Mouse (Mus musculus) intestine, embryonic 14.5 days (tissue): ENCODE data around the gene Olfr975. TPM values are rescaled to one million over a fixed set of nuclear protein-coding genes. Genes with fewer than 3 reads are reported as not detected.

Experiments
- ATAC-seq: fragments of 200-750 bp; cut with Nextera tagmentation; replicated peaks from 2 replicates; pipeline ENCODE4 v1.8.0; 2017; ENCODE audit warnings: low read depth, moderate number of reproducible peaks, moderate TSS enrichment, moderate library complexity; ENCODE audit not compliant: low FRiP score, low TSS enrichment
- DNase-seq: peaks from one replicate; pipeline ENCODE4 v3.0.0-alpha.2; 2018; ENCODE audit warnings: low spot score
- H3K27ac ChIP-seq: fragments of 300-500 bp; sonication (generic); 2 replicates; pipeline ENCODE4 v1.5.1; 2014; ENCODE audit warnings: low read depth, mild to moderate bottlenecking, control low read depth
- H3K27me3 ChIP-seq: fragments of 300-500 bp; sonication (generic); replicated peaks from 2 replicates; pipeline ENCODE4 v1.6.1; 2014; ENCODE audit warnings: low read length, control low read depth; ENCODE audit not compliant: control insufficient read depth, insufficient read depth
- H3K36me3 ChIP-seq: fragments of 300-500 bp; sonication (generic); 2 replicates; pipeline ENCODE4 v1.6.1; 2014; ENCODE audit warnings: low read length, control low read depth; ENCODE audit not compliant: control insufficient read depth, insufficient read depth
- H3K4me1 ChIP-seq: fragments of 300-500 bp; sonication (generic); replicated peaks from 2 replicates; pipeline ENCODE4 v1.6.1; 2014; ENCODE audit warnings: low read length, control low read depth, mixed read lengths; ENCODE audit not compliant: control insufficient read depth, insufficient read depth
- H3K4me2 ChIP-seq: fragments of 300-500 bp; sonication (generic); 2 replicates; pipeline ENCODE4 v1.6.1; 2014; ENCODE audit warnings: low read length
- H3K4me3 ChIP-seq: fragments of 300-500 bp; sonication (generic); 2 replicates; pipeline ENCODE4 v1.5.1; 2014; ENCODE audit warnings: low read depth, low read length, control low read depth, mixed read lengths
- H3K9ac ChIP-seq: fragments of 300-500 bp; sonication (generic); 2 replicates; pipeline ENCODE4 v1.6.1; 2014; ENCODE audit warnings: mild to moderate bottlenecking, low read length
- H3K9me3 ChIP-seq: fragments of 300-500 bp; sonication (generic); 2 replicates; pipeline ENCODE4 v1.6.1; 2016; ENCODE audit warnings: low read length, control low read depth; ENCODE audit not compliant: control insufficient read depth
- WGBS: fragments of 180-500 bp; shearing (Covaris S2); extraction: QIAGEN DNeasy Blood & Tissue Kit; methylation state at CpG from one replicate; pipeline ENCODE4 v1.1.7; 2014; 5-methylcytosine and 5-hydroxymethylcytosine counted together
- polyA plus RNA-seq: library from polyadenylated mRNA; unstranded; fragments of >200 nt; fragmentation: Nextera tagmentation; extraction: Ambion mirVana; gene quantifications from 2 replicates; pipeline ENCODE4 v1.2.1, GENCODE M21; 2014

The Olfr975 gene
- polyA plus RNA-seq, 1 experiment from 2014 or later = not detected

DNA sequence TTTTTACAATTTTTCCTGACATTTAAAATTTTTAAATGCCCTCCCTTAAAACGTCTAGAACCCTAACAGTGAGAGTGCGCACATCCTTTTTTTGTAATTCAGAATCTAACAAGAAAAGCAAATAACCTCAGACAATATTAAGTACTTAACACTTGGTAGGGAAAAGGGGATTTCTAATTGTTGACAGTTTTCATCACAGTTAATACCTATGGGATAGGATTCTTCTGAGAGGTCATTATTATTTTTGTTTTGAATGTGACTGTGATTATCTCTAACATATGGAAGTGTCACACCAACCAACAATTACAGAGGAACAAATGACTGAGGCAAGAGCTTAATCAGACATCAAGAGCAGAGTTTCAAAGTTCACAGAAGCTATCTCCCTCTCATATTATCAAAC lies 44.8 kb downstream of the Olfr975 start, which contains the start of gene Olfr229:
TSS of gene Olfr229 (plus strand) at position 301 of the 400 bp plus-strand sequence.
- no peak within 1 kb of the TSS for H3K9ac ChIP-seq
- ATAC-seq = no peak
- no peaks in the 10 kb centered on the region for H3K36me3 ChIP-seq
- H3K27ac ChIP-seq = no peak within 1 kb of the TSS
- no peaks in the 10 kb centered on the region for H3K4me1 ChIP-seq
- H3K4me3 ChIP-seq = no peak within 1 kb of the TSS
- 71% methylated on average over 2 of the region's 2 CpGs for WGBS
- no peaks in the 10 kb centered on the region for H3K9me3 ChIP-seq
- no peak within 1 kb of the TSS for H3K4me2 ChIP-seq
- no peak for DNase-seq
- H3K27me3 ChIP-seq = no peaks in the 10 kb centered on the region

DNA sequence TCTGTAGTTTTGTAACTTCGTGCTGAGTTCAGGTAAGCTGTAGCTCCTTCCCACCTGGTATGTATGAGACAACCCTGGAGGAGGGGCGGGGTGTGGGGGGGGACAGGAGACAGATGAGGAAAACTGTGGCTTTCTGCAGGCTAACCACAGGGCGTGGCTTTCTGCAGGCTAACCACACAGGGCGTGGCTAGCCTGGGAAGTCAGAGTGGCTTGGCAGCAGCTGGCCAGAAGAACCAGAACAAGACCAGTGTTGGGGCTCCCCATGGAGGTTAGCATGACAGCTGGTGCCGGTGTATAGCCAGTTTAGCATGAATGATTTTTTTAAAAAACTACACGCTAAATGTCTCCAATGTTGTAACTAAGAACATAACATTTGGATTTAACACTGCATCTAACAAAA lies 46.7 kb downstream of the Olfr975 start:
- WGBS = 75% methylated on average over 6 of the region's 6 CpGs

More for the DNA sequence above, 46.7 kb downstream of the Olfr975 start:
- H3K9ac ChIP-seq = no peak overlapping the region
- no peaks in the 10 kb centered on the region for H3K4me1 ChIP-seq
- no peaks in the 10 kb centered on the region for H3K27me3 ChIP-seq
- no peak overlapping the region for H3K4me2 ChIP-seq
- DNase-seq (no peak), ATAC-seq (no peak)
- no peaks in the 10 kb centered on the region for H3K9me3 ChIP-seq
- no peak overlapping the region for H3K4me3 ChIP-seq
- no peak overlapping the region for H3K27ac ChIP-seq
- H3K36me3 ChIP-seq = no peaks in the 10 kb centered on the region

Other genes starting within 250 kb of the Olfr975 start
- not detected in 2 replicates for gene Olfr149, start 244.9 kb downstream of the Olfr975 start, polyA plus RNA-seq
- gene Olfr965, start 240.7 kb downstream of the Olfr975 start, polyA plus RNA-seq = not detected in 2 replicates
- gene Olfr150, start 221.1 kb downstream of the Olfr975 start, polyA plus RNA-seq = not detected in 2 replicates
- gene Olfr967, start 205.8 kb downstream of the Olfr975 start, polyA plus RNA-seq = not detected in 2 replicates
- not detected in 2 replicates for gene Olfr968, start 168.8 kb downstream of the Olfr975 start, polyA plus RNA-seq
- gene Olfr969, start 161.1 kb downstream of the Olfr975 start, polyA plus RNA-seq = not detected in 2 replicates
- gene Olfr970, start 143.2 kb downstream of the Olfr975 start, polyA plus RNA-seq = not detected in 2 replicates
- gene Olfr971, start 115.2 kb downstream of the Olfr975 start, polyA plus RNA-seq = not detected in 2 replicates
- not detected in 2 replicates for gene Olfr972, start 85.6 kb downstream of the Olfr975 start, polyA plus RNA-seq
- gene Olfr229, start 44.7 kb downstream of the Olfr975 start, polyA plus RNA-seq = not detected in 2 replicates
- gene Olfr974, start 14.5 kb downstream of the Olfr975 start, polyA plus RNA-seq = not detected in 2 replicates
- gene Olfr976, start 9.1 kb upstream of the Olfr975 start, polyA plus RNA-seq = not detected in 2 replicates
- not detected in 2 replicates for gene Olfr978, start 40.1 kb upstream of the Olfr975 start, polyA plus RNA-seq
- gene Olfr979, start 51.4 kb upstream of the Olfr975 start, polyA plus RNA-seq = not detected in 2 replicates
- not detected in 2 replicates for gene Olfr980, start 57.5 kb upstream of the Olfr975 start, polyA plus RNA-seq
- not detected in 2 replicates for gene Olfr981, start 69.4 kb upstream of the Olfr975 start, polyA plus RNA-seq
- gene Olfr982, start 121.8 kb upstream of the Olfr975 start, polyA plus RNA-seq = not detected in 2 replicates
- not detected in 2 replicates for gene Olfr983, start 141.5 kb upstream of the Olfr975 start, polyA plus RNA-seq
- not detected in 2 replicates for gene Olfr984, start 162.2 kb upstream of the Olfr975 start, polyA plus RNA-seq
- gene Olfr985, start 178.1 kb upstream of the Olfr975 start, polyA plus RNA-seq = not detected in 2 replicates
- not detected in 2 replicates for gene Tmem225, start 196.1 kb upstream of the Olfr975 start, polyA plus RNA-seq
- not detected in 2 replicates for gene Olfr986, start 228.9 kb upstream of the Olfr975 start, polyA plus RNA-seq
- gene Zfp202, start 240.3 kb upstream of the Olfr975 start, polyA plus RNA-seq = 5.0 and 5.4 TPM in 2 replicates